Mouse (Mus musculus) adrenal gland, adult 2 months (tissue): ENCODE results near the gene Ace2. TPM values are rescaled to one million over a fixed set of nuclear protein-coding genes. Genes with fewer than 3 reads are reported as not detected.

Experiments used
- DNase-seq: peaks from one replicate; pipeline ENCODE4 v3.0.0; 2021
- polyA plus RNA-seq: library from polyadenylated mRNA; depleted of rRNA; stranded (reverse); fragments of >200 nt; gene quantifications from 2 replicates; pipeline ENCODE4 v1.2.3, GENCODE M21; 2012; rRNA removed
- total RNA-seq, 2 experiments: library from RNA; stranded (reverse); gene quantifications; 2 replicates each; pipeline ENCODE4 v1.2.3; 2021

Ace2 gene
- total and polyA plus RNA-seq, 3 experiments, result 0.31 to 8.7 (median 5.3) TPM

DNA sequence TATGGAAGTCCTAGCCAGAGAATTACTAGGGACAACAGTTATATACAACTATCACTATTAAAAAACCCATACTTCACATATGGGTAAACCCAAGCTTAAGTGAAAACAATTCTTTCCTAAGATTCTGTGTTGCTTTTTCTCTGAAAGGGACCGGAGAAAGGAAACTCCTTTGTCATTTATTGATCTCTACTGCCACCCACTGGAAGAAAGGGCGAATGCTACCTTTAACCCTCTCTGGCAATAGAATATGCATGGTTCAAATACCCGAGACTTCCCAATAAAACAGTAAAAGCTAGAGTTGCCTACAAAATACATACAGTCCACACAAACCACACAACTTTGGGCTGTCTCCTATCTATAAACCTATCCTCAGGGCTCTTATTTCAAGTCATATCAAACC is 40.6 kb downstream of the Ace2 start:
- DNase-seq, result peak; percentile 30

DNA sequence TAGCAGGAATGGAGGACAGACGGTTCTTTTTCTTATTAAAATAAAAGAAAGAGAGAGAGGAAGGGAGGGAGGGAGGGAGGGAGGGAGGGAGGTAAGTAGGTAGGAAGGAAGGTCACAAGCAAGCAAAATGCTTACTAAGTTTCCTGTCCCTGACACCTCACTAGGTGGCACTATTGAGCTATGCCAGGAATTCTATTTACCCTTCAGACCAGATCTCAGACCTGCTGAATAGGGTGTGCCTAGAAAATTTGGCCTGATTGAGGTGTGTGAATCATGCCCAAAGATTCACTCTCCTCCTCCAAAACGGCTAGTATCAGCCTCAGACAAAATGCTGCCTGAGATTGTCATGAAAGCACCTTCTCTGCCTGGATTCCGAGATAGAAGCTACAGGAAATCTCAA is 44.7 kb downstream of the Ace2 start:
- peak; percentile 31 for DNase-seq

DNA sequence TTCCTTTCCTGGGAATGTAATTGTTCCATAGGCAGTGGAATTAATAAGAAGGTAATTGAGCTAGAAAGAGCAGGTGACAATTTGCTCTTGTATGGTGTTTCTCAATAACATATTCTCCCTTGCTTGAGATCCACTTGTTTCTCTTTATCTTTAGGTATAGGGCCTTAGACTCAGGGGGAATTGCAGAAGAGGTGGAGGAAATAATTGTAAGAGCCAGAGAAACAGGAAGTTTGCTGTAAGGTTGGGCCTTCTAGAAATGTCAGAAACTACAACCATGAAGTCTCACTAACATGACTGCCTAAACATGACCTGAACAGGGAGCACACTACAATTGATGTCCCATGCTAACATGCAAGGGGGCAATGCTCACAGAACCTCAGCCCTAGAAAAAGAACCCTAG is 50.7 kb downstream of the Ace2 start:
- DNase-seq, result no peak

DNA sequence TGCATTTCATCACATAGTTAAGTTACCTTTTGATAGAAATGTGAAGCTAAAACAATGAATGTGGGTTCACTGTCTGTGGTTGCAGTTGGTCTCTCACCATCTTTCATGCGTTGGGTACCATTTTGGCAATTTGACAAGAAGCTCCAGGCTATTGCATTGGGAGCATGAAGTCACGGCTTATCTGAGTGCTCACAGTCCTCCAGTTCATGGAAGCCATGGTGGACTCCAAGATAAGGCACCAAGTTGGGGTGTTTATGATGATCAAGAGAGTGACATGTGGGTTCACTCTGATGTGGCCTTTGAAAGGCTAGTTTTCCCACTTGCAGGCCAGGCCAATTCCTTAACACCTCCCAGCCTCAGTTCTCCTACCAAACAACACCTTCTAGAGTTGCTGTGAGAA is 58.5 kb downstream of the Ace2 start:
- DNase-seq, result no peak

DNA sequence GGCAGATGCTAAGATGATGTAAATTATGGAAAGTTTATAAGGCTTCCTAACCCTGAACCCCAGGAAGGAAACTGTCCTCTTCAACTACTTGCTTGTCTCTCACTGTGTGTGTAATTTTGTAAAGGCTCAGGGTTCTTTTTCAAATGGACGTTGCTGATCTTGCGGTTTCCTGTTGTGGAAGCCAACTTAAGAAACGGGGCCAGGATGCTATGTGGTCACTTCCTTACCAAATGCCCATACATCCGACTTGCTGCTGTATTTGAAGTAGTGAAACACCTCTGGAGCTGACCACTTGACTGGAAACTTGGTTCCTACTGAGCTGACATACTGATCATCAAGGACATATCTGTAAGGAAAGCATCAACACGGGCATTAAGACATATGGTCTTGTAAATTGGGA is 61.4 kb downstream of the Ace2 start:
- no peak for DNase-seq

DNA sequence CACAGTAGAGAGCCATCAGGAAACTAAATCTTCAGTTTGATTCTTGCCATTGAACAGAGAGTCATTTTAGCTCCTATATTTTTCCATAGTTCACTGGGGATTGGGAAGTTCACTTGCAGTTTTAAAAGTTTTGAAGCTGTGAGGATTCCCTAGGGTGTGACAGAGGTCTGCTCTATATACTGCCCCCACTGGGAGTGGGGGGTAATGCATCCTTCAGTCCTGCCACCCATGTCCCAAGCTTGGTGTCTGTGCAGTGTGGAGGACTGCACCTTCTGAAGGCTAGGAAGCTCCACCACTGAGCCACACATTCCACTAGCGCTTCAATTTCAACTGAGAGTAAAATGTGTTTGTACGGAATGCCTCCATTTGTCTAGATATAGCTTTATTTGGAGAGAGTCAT is 82.9 kb downstream of the Ace2 start:
- peak; percentile 10 for DNase-seq

DNA sequence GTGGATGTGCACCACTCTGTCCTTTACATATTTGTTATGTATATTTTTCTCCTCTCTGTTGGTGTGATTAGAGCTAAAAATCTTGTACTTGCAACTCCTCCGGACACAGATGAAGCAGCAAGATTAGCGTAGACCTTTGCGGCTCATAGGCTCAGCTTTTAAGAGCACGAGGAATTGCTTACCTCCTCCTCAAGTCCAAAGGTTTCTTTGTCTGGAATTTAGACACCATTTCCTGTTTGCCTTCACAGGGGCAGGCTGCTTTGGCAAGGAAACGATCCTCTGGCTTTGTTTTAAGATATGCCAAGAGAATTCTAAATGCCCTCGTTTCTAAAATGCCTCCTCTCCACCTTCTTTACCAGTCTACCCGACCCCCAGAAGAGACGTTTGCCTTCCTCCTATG is 94.2 kb downstream of the Ace2 start:
- no peak for DNase-seq

Other genes starting within 250 kb of the Ace2 start
- 10 to 100 TPM; 12.1 to 17.2 TPM for gene Ap1s2, start 230.3 kb upstream of the Ace2 start, total RNA-seq
- 4.6 and 5.0 TPM in 2 replicates for gene Ap1s2, start 230.3 kb upstream of the Ace2 start, polyA plus RNA-seq
- 10 to 100 TPM; 21.9 to 23.9 TPM for gene Zrsr2, start 180.7 kb upstream of the Ace2 start, total RNA-seq
- gene Zrsr2, start 180.7 kb upstream of the Ace2 start, polyA plus RNA-seq, result 4.6 and 5.9 TPM in 2 replicates
- 10 to 100 TPM; 22.5 to 49.6 TPM for gene Car5b, start 111.3 kb upstream of the Ace2 start, total RNA-seq
- 5.0 and 10.2 TPM in 2 replicates for gene Car5b, start 111.3 kb upstream of the Ace2 start, polyA plus RNA-seq
- 1 to 10 TPM; 5.4 to 7.3 TPM for gene Siah1b, start 62.8 kb upstream of the Ace2 start, total RNA-seq
- gene Siah1b, start 62.8 kb upstream of the Ace2 start, polyA plus RNA-seq, result 5.7 and 6.1 TPM in 2 replicates
- under 1 TPM in 1 of 2 experiments, not detected in 1; 0.24 TPM for gene Cltrn, start 50.5 kb upstream of the Ace2 start, total RNA-seq
- gene Cltrn, start 50.5 kb upstream of the Ace2 start, polyA plus RNA-seq, result not detected in 2 replicates
- gene Bmx, start 118.9 kb downstream of the Ace2 start, total RNA-seq, result under 1 TPM; 0.17 to 0.66 TPM
- gene Bmx, start 118.9 kb downstream of the Ace2 start, polyA plus RNA-seq, result 0.03 TPM in 1 of 2 replicates, not detected in the other
- 1 to 10 TPM; 5.6 to 6.9 TPM for gene Pir, start 130.0 kb downstream of the Ace2 start, total RNA-seq
- 1.9 and 2.2 TPM in 2 replicates for gene Pir, start 130.0 kb downstream of the Ace2 start, polyA plus RNA-seq
- 10 to 100 TPM; 24.7 to 51.8 TPM for gene Vegfd, start 234.0 kb downstream of the Ace2 start, total RNA-seq
- 10.4 and 23.3 TPM in 2 replicates for gene Vegfd, start 234.0 kb downstream of the Ace2 start, polyA plus RNA-seq